In genomic region chr10:108504925-108505324, GRCm38 (mm10) we compare ENCODE assay signal across 11 mouse cellular contexts.
DNase-seq lines count a peak whose midpoint lies in the region; ATAC-seq lines count a peak whose summit lies in the region.
"Had no signal": no experiment of that assay in that cellular context is flagged by ENCODE, and none has a peak within 500 bp of the region (broad histone marks: within the 10 kb centered on the region; RNA-seq: fewer than 3 reads in every experiment).

No protein-coding gene starts in this region.

- H3K4me1 ChIP-seq in heart, embryonic 10.5 days: peaks cover 18% of the 10 kb centered on the region
- H3K4me1 ChIP-seq in midbrain, embryonic 11.5 days (ENCODE audit: control insufficient read depth, insufficient read depth, low read length): peaks cover 9% of the 10 kb centered on the region; the same call in 1 of the 2 replicates
- peaks cover 4% of the 10 kb centered on the region; the same call in 1 of the 2 replicates for H3K4me1 ChIP-seq in midbrain, embryonic 15.5 days
- H3K4me1 ChIP-seq in kidney, embryonic 16.5 days (ENCODE audit: insufficient read depth, low read length): peaks cover 19% of the 10 kb centered on the region
- peaks cover 6% of the 10 kb centered on the region; the same call in 1 of the 2 replicates for H3K4me1 ChIP-seq in stomach, embryonic 15.5 days

- ATAC-seq in midbrain, embryonic 11.5 days (ENCODE audit: low FRiP score): peak; percentile 26; the same call in 1 of the 2 replicates
- no peak for ATAC-seq in midbrain, embryonic 15.5 days (replicated peaks)
- peak; percentile 90 for ATAC-seq in kidney, embryonic 16.5 days (ENCODE audit: low FRiP score, low TSS enrichment)
- ATAC-seq in stomach, embryonic 15.5 days (ENCODE audit: insufficient read depth, low FRiP score, low read depth): no peak; the same call in 1 of the 2 replicates

- intact Hi-C loops in gastrocnemius, postnatal 14 days (cut with DNase I; ENCODE audit: low total_unique reads): no loop called here

- no peaks in the 10 kb centered on the region for H3K27me3 ChIP-seq in heart, embryonic 10.5 days (ENCODE audit: insufficient read depth, poor library complexity, severe bottlenecking)
- no peaks in the 10 kb centered on the region for H3K27me3 ChIP-seq in midbrain, embryonic 11.5 days (ENCODE audit: control insufficient read depth, insufficient read depth, low read length)
- H3K27me3 ChIP-seq in midbrain, embryonic 15.5 days (replicated peaks): no peaks in the 10 kb centered on the region
- H3K27me3 ChIP-seq in kidney, embryonic 16.5 days (ENCODE audit: insufficient read depth, low read length): no peaks in the 10 kb centered on the region
- no peaks in the 10 kb centered on the region for H3K27me3 ChIP-seq in stomach, embryonic 15.5 days (replicated peaks)

- no peak overlapping the region for H3K4me3 ChIP-seq in heart, embryonic 10.5 days
- no peak overlapping the region for H3K4me3 ChIP-seq in midbrain, embryonic 11.5 days (ENCODE audit: low read depth, low read length)
- H3K4me3 ChIP-seq in midbrain, embryonic 15.5 days: no peak overlapping the region
- H3K4me3 ChIP-seq in kidney, embryonic 16.5 days (ENCODE audit: low read length): peak overlapping the region; percentile 27
- no peak overlapping the region for H3K4me3 ChIP-seq in stomach, embryonic 15.5 days (replicated peaks)

- 53% methylated on average over 7 of the region's 7 CpGs for WGBS in heart, embryonic 10.5 days
- 65% methylated on average over 7 of the region's 7 CpGs for WGBS in midbrain, embryonic 11.5 days
- 70% methylated on average over 7 of the region's 7 CpGs for WGBS in midbrain, embryonic 15.5 days
- 50% methylated on average over 7 of the region's 7 CpGs for WGBS in kidney, embryonic 16.5 days
- WGBS in stomach, embryonic 15.5 days: 38% methylated on average over 7 of the region's 7 CpGs

- no peak overlapping the region for H3K9ac ChIP-seq in midbrain, embryonic 11.5 days (ENCODE audit: low read length)
- no peak overlapping the region for H3K9ac ChIP-seq in midbrain, embryonic 15.5 days
- peak overlapping the region; percentile 17; the same call in 1 of the 2 replicates for H3K9ac ChIP-seq in kidney, embryonic 16.5 days (replicated peaks; ENCODE audit: low read length)
- H3K9ac ChIP-seq in stomach, embryonic 15.5 days: no peak overlapping the region

- H3K9me3 ChIP-seq in heart, embryonic 10.5 days: no peaks in the 10 kb centered on the region
- no peaks in the 10 kb centered on the region for H3K9me3 ChIP-seq in midbrain, embryonic 11.5 days (ENCODE audit: control insufficient read depth, low read length)
- no peaks in the 10 kb centered on the region for H3K9me3 ChIP-seq in midbrain, embryonic 15.5 days
- no peaks in the 10 kb centered on the region for H3K9me3 ChIP-seq in kidney, embryonic 16.5 days (ENCODE audit: low read length)
- H3K9me3 ChIP-seq in stomach, embryonic 15.5 days: no peaks in the 10 kb centered on the region

- no peaks in the 10 kb centered on the region for H3K36me3 ChIP-seq in heart, embryonic 10.5 days
- H3K36me3 ChIP-seq in midbrain, embryonic 11.5 days (ENCODE audit: control insufficient read depth, insufficient read depth, low read length): no peaks in the 10 kb centered on the region
- no peaks in the 10 kb centered on the region for H3K36me3 ChIP-seq in midbrain, embryonic 15.5 days (replicated peaks)
- no peaks in the 10 kb centered on the region for H3K36me3 ChIP-seq in kidney, embryonic 16.5 days (ENCODE audit: insufficient read depth, low read length)
- no peaks in the 10 kb centered on the region for H3K36me3 ChIP-seq in stomach, embryonic 15.5 days

- DNase-seq in heart, embryonic 10.5 days (ENCODE audit: low spot score): peak; percentile 61
- no peak for DNase-seq in heart, adult 8-10 months (ENCODE audit: low spot score)
- no peak for DNase-seq in midbrain, embryonic 11.5 days (ENCODE audit: low spot score, missing footprints)
- no peak for DNase-seq in gastrocnemius, postnatal 14 days
- DNase-seq in layer of hippocampus, adult 9-11 months: no peak
- DNase-seq: adrenal gland, adult 2 months; cerebellum, adult 8-10 months had no signal

- H3K27ac ChIP-seq in heart, embryonic 10.5 days: 0 out of 2 replicates have a peak overlapping the region, but pooled peaks have one; percentile 43
- no peak overlapping the region for H3K27ac ChIP-seq in midbrain, embryonic 11.5 days (ENCODE audit: low read depth, low read length)
- H3K27ac ChIP-seq in midbrain, embryonic 15.5 days: no peak overlapping the region
- H3K27ac ChIP-seq in kidney, embryonic 16.5 days (ENCODE audit: low read length): peak overlapping the region; percentile 58
- H3K27ac ChIP-seq in stomach, embryonic 15.5 days: no peak overlapping the region
- H3K27ac ChIP-seq: macrophage had no signal

- H3K4me2 ChIP-seq in midbrain, embryonic 11.5 days: no peak overlapping the region
- no peak overlapping the region for H3K4me2 ChIP-seq in midbrain, embryonic 15.5 days
- H3K4me2 ChIP-seq in kidney, embryonic 16.5 days (replicated peaks; ENCODE audit: low read depth, low read length): peak overlapping the region; percentile 55
- H3K4me2 ChIP-seq in stomach, embryonic 15.5 days: peak overlapping the region; percentile 15

Comparison
In these comparisons a context has a peak if more than half of its experiments do, and no peak if none do; other contexts are left out.
1. ATAC-seq: peak in midbrain, embryonic 11.5 days (single experiment) and kidney, embryonic 16.5 days (single experiment); none in midbrain, embryonic 15.5 days (single experiment) and stomach, embryonic 15.5 days (single experiment).
2. H3K27ac ChIP-seq: peak in heart, embryonic 10.5 days (single experiment) and kidney, embryonic 16.5 days (single experiment); none in midbrain, embryonic 11.5 days (single experiment), midbrain, embryonic 15.5 days (single experiment) and stomach, embryonic 15.5 days (single experiment).
3. H3K4me2 ChIP-seq: peak in kidney, embryonic 16.5 days (single experiment) and stomach, embryonic 15.5 days (single experiment); none in midbrain, embryonic 11.5 days (single experiment) and midbrain, embryonic 15.5 days (single experiment).